Mouse (Mus musculus): ENCODE measurements around the gene Egfem1. TPM values are rescaled to one million over a fixed set of nuclear protein-coding genes. Genes with fewer than 3 reads are reported as not detected.

Gene Egfem1
- total RNA-seq, 1 experiment from 2014 or later = not detected

- ATAC-seq (replicated peaks in 1 of 2; ENCODE audit: insufficient read depth in 1 of 2, low FRiP score in 2 of 2, low TSS enrichment in 1 of 2, low read depth in 1 of 2, poor library complexity in 2 of 2, severe bottlenecking in 2 of 2) = no peak
Observed at GRCm38 (mm10) chr3:29689367-29690285, 607.8 kb downstream of the Egfem1 start.

DNA sequence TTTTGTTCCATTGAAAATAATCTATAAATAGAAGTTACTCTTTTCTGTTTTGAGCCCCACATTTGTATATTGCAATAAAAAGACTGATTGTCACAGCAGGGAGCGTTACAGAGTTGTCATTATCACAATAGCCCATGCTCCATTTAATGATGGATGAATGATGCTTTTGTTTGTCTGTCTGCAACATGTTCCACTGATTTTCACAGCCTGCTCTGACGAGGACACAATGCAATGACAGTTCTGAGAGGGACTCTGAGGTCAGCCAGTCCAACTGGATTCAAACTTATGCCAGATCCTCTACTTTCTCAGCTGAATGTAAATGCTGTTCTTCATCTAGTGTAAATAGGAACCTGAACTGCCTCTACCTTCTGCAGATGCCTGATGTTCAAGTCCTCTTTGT lies 619.3 kb downstream of the Egfem1 start:
- no peak for ATAC-seq (replicated peaks in 1 of 2; ENCODE audit: insufficient read depth in 1 of 2, low FRiP score in 2 of 2, low TSS enrichment in 1 of 2, low read depth in 1 of 2, poor library complexity in 2 of 2, severe bottlenecking in 2 of 2)

- ATAC-seq (replicated peaks in 1 of 2; ENCODE audit: insufficient read depth in 1 of 2, low FRiP score in 2 of 2, low TSS enrichment in 1 of 2, low read depth in 1 of 2, poor library complexity in 2 of 2, severe bottlenecking in 2 of 2) = no peak
Observed at GRCm38 (mm10) chr3:29706816-29707215, 625.0 kb downstream of the Egfem1 start.

DNA sequence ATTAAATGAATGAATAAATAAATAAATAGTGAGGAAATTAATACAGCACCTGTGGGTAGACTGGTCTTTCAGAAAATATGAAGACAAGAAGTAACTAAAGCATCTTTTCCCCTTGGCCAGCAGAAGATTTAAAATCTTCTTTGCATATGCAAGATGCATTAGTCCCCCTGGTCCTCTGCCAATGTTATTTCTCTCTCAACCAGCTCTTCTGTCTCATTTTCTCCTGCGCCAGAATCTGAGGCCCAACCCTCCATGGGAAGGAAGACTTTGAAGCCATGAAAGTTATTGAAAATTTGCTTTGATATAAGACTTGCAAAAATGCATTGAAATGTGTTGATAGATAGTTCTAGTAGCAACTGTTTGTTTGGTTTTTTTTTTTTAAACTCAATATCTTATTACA lies 625.6 kb downstream of the Egfem1 start:
- no peak for ATAC-seq (replicated peaks in 1 of 2; ENCODE audit: insufficient read depth in 1 of 2, low FRiP score in 2 of 2, low TSS enrichment in 1 of 2, low read depth in 1 of 2, poor library complexity in 2 of 2, severe bottlenecking in 2 of 2)

DNA sequence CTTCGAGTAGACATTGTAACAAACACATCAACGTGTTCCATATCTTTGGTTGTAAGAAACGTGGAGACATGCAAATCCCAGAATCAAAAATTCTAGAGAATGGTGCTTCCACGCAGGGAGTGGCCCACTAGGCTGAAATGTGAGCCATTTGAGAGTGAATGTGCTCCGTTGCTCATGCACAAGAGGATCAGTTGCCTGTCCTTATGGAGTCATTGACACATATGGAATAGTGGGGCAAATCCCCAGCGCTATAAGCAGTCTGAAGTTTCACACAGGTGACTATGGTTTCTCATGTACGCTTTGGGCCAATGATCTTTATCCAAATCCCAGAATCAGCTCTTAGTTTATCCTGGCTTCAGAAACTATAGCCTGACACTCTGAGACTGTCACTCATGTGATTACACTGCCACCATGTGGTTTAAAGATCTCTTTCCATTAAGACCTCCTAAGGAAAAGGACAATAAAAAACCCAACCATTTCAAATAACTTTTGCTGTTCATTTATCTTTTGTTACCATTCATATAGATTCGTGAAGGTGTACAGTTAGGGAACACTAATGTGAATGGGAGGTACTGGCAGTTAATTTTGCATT lies 644.6 kb downstream of the Egfem1 start:
- ATAC-seq (replicated peaks in 1 of 2; ENCODE audit: insufficient read depth in 1 of 2, low FRiP score in 2 of 2, low TSS enrichment in 1 of 2, low read depth in 1 of 2, poor library complexity in 2 of 2, severe bottlenecking in 2 of 2) = peak in 1 of 2 experiments; percentile 49; a peak in 1 of 4 replicates

- peak; percentile 69 to 88 for ATAC-seq (replicated peaks in 1 of 2; ENCODE audit: insufficient read depth in 1 of 2, low FRiP score in 2 of 2, low TSS enrichment in 1 of 2, low read depth in 1 of 2, poor library complexity in 2 of 2, severe bottlenecking in 2 of 2)
Observed at GRCm38 (mm10) chr3:29730062-29730760, 648.4 kb downstream of the Egfem1 start.

- no peak for ATAC-seq (replicated peaks in 1 of 2; ENCODE audit: insufficient read depth in 1 of 2, low FRiP score in 2 of 2, low TSS enrichment in 1 of 2, low read depth in 1 of 2, poor library complexity in 2 of 2, severe bottlenecking in 2 of 2)
Observed at GRCm38 (mm10) chr3:29731509-29731908, 649.7 kb downstream of the Egfem1 start.

DNA sequence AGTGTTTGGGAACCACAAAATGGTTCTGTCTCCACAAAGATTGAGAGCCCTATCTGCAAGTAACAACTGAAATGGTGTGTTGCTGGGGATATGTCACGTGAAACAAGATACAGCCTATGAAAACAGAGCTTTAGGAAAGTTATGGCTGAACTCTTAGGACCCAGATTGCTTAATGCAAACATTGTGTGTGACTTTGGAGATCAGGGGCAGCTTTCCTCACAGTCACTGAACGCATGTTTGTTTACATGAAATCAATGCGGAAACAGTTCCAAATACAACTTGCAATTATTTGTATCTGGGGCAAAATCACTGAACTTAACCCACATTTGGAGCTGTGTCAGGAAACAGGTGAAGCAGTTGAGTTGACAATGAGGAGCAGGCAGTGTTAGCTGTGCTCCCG lies 650.8 kb downstream of the Egfem1 start:
- no peak for ATAC-seq (replicated peaks in 1 of 2; ENCODE audit: insufficient read depth in 1 of 2, low FRiP score in 2 of 2, low TSS enrichment in 1 of 2, low read depth in 1 of 2, poor library complexity in 2 of 2, severe bottlenecking in 2 of 2)

GRCm38 (mm10) chr3:29734251-29734650 lies 652.4 kb downstream of the Egfem1 start:
- ATAC-seq (replicated peaks in 1 of 2; ENCODE audit: insufficient read depth in 1 of 2, low FRiP score in 2 of 2, low TSS enrichment in 1 of 2, low read depth in 1 of 2, poor library complexity in 2 of 2, severe bottlenecking in 2 of 2) = no peak

DNA sequence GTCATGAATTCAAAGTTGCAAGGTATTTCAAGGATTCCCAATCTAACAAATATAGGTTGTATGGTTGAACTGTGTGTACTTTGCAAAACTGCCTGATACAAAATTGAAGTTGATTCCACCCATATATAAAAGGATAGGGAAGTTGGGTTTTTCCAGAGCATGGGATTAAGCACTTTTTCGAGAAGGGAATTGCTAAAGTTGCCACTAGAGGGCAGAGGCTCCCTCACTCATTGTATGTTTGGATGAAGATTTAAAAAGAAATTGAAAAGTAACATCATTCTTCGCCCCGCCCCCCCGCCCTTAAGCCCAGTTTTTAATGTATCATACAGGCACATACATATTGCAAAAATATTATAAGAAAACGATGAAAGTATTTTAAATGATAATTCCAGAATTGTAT lies 657.5 kb downstream of the Egfem1 start:
- ATAC-seq (replicated peaks in 1 of 2; ENCODE audit: insufficient read depth in 1 of 2, low FRiP score in 2 of 2, low TSS enrichment in 1 of 2, low read depth in 1 of 2, poor library complexity in 2 of 2, severe bottlenecking in 2 of 2) = no peak

Other genes starting within 250 kb of the Egfem1 start
- gene Gm1527, start 189.4 kb upstream of the Egfem1 start, total RNA-seq (2017) = not detected in 2 replicates

Measured in hematopoietic stem cell, adult 5-6 weeks (primary cell).